Mouse (Mus musculus): ENCODE measurements around the gene Slc17a9. TPM values are rescaled to one million over a fixed set of nuclear protein-coding genes. Genes with fewer than 3 reads are reported as not detected.

Gene Slc17a9
- under 1 TPM; 0.12 to 0.52 TPM for total RNA-seq (2021)

DNA sequence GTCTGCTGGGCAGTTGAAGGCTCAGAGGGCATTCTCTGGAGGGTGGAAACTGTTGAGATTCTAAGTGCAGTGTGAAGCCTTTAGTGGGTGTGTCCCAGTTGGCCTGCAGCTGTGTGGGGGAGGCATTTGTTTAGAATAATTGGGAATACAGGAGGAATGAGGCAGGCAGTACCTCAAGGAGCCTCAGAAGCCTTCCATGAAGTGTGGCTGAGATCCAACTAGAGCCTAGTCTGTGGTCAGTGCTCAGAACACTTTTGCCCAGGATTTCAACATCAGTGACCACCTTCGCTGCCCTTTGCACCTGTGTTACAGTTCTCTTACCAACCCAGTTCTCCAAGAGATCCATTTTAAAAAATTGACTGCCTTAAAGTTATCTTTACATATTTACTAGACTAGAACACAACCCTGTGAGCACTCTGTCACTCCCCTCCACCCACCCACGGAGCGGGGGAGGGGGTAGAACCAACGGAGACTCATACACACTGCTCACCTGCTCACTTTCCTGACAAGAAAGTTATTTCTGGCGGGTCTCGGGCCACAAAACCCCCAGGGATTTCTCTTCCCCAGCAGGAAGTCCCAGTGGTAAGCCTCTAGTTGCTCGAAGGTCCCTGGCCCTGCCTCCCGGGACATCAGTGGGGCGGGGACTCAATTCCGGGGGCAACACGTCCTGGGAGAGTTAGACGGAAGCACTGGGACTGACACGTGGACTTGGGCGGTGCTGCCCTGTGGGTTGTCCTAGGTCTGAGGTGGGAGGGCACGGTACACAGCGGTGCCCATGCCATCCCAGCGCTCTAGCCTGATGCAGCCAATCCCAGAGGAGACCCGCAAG is at the start of gene Slc17a9:
TSS of gene Slc17a9 (plus strand) at position 679 of the 829 bp plus-strand sequence.
- no peak for DNase-seq (ENCODE audit: extremely low spot score in 1 of 2, low spot score in 1 of 2)

DNA sequence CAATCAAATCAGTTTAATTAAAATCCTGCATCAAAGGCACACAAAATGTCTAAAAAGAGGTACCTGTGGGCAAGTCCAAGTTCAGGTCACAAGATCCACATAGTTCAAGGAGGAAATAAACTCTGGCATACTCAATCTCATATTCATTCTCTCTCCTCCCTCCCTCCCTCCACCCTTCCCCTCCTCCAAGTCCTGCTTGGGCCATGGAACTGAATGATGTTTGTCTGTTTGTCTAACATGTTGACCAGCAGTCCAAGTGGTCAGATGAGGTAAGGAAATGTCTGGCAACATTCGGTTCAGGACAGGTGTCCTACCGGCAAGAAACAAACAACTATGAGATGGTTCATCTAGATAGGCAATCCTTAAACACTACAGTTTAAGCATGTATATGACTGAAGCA is 48.4 kb upstream of the Slc17a9 start:
- DNase-seq (ENCODE audit: extremely low spot score in 1 of 2, low spot score in 1 of 2) = no peak

DNA sequence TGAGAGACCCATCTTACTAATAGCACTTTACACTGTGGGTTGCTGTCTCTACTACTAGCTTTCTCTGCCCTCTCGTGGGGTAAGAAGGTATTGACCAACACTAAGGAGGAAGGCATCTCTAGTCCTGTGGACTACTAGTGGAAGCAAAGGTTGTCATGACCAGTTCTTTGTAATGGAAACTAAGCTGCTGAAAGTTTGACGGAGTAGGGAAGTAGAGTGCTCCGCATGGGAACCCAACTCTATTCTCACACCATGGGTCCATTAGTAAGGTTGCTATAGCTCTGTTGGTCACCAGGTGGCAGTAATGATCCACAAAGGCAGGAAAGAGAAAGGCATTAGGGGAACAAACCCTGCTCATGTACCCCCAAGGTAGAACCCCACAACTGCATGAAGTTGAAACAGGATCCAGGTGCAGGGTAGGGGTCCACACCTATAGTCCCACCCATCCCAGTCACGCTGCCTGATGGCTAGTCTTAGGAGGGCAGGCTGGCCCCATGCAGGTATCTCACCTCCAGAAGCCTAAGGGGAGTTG is 46.4 kb upstream of the Slc17a9 start:
- DNase-seq (ENCODE audit: extremely low spot score in 1 of 2, low spot score in 1 of 2) = peak; percentile 58 to 70

DNA sequence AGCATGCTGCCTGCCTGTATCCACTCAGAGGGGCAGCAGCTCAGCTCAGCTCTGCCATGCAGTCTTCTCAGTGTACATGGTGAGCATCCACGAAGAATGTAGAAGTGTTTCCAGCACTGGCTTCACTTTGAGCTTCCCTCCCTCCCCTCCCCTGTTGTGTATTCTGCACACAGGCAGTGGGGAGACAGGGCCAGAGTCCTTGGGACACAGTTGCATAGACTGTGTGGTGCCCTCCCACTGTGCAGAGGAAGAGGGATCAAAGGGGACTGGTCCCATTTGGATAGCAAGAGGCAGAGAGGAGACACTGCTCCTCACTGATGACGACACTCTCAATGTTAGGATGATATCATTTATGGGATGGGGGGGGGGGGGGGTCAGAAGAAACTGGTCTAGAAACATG is 43.8 kb upstream of the Slc17a9 start:
- DNase-seq (ENCODE audit: extremely low spot score in 1 of 2, low spot score in 1 of 2) = no peak

DNA sequence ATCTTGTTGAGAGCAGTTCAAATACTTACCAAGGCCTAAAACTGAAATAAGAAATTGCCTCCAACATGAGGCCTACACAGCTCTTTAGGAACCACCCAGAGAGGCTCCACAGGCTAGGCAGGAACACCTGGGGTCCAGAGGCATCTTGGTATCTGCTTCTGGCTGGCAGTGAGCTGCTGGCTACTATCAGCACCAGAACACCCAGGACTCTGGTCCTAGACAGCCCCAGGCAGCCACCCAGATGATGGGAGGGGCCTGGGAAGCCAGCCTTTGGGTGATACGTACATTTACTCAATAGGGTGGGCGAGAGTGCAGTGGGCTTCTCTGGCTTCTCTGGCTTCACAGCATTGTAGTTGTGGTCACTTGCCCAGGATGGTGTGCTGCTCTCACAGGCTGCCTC is 41.5 kb upstream of the Slc17a9 start:
- DNase-seq (ENCODE audit: extremely low spot score in 1 of 2, low spot score in 1 of 2) = no peak

DNA sequence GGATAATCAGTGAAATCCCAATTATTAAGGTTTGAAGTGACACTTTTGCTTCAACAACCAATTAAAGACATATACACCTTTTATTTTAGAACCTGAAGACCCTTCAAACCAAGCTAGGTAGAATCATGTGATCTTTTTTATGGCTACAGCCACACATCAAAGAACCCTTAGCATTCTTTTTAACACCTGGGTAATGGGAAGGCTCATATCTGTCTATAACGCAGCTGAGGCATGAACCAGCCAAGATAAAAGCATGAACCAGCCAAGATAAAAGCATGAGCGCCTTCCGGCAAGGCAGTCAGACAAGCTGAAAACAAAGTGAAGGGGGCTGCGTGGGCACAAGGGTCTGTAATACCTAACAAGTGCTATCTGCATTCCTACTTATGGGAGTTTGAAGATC is 41.0 kb upstream of the Slc17a9 start:
- DNase-seq (ENCODE audit: extremely low spot score in 1 of 2, low spot score in 1 of 2) = no peak

DNA sequence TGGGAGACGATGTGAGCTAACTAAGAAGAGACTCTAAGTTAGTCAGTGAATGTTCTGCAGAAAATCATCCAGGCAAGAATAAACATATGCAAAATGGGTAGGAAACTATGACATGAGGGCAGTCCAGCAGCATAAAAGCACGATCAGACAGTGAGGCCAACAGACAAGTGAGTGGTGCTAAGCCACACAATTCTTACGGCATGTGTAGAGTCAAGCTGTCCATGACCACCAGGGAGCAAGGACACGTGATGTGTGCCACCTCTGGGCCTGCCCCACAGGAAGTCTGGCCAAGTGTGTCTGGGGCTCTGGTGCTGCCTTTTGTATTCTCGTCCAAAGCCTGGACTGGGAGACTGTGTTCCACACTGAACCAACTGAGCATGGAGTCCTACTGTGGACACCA is 35.2 kb upstream of the Slc17a9 start:
- no peak for DNase-seq (ENCODE audit: extremely low spot score in 1 of 2, low spot score in 1 of 2)

DNA sequence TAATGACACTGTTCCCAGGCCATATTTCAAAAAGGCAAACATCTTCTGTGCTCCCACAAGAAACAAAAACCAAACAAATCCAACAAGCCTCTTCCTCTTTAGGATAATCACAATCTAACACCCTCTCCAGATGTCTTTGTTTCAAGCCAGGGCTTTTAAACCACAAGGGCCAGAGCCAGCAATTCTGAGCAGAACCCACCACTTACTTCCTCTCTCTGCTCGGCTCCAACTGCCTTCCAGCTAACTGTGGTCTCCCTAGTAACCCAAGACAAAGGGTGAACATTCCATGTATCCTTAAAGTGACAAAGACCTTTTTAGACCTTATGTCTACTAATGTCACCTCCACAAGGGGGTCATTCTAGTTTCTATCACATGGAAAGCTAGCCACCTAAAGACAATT is 32.4 kb upstream of the Slc17a9 start:
- no peak for DNase-seq (ENCODE audit: extremely low spot score in 1 of 2, low spot score in 1 of 2)

DNA sequence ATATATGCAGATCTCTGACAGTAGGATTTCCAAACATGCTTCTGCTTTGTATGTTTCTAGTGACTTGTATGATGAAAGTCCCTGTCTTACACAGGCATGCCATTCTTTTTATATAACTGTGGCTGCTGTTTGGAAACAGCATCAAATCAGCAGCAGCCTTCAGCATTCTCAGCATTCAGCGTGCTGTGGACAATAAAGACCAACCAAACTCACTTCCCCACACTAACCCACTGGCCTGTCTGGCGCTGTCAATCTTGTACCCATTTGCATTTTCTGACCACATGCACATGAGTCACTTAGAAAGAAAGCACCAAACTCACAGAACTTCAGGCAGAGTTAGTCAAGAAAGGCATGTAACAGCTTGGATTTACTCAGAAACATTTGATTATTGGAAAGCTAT is 29.9 kb upstream of the Slc17a9 start:
- no peak for DNase-seq (ENCODE audit: extremely low spot score in 1 of 2, low spot score in 1 of 2)

DNA sequence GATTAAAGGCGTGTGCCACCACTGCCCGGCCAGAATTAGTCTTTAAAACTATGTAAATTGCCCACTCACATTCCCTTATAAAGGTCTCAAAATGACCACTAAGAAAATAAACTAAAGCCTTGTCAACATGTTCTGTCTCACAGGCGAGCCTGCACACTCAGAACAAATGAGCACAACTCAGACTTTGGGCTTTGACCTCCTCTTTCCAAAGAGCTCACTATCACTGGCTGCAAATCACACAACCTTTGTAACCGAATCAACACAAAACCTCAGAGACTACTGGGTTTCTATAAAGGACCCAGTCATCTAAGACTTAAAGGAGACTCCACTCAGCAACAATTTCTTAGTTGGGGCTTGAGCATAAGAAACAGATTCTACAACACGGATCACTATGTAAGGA is 24.6 kb upstream of the Slc17a9 start:
- DNase-seq (ENCODE audit: extremely low spot score in 1 of 2, low spot score in 1 of 2) = no peak

DNA sequence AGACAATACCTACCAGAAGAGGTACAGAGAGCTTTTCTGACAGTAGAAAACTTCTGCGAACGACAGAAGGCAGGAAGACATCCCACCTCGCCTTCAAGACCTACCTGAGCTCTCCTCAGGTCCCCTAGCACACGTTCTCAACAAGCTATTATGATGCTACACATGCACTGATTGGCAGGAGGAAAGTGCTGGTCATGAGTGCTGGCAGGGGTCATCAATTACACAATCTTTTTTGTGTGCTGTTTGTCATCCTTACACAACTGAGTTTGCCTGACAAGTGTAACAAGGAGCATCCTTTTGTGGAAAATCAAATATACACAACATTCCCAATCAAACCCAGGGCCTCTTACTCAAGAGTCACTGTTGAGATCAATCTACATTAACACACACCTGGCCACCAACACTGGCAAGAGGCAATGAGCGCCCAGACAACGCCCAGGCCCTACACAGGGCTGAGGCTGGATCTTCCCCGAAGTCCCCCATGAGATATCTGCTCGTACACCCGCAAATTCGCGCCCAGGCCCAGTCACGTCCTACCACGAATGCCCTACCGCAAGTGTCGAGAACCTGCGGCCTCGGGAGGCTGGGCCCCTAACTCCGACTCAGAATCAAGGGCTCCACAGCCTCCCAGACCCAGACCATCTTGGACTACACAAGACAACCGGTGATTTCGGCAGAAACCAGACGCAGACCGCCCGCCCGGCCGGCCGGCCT is 23.9 kb upstream of the Slc17a9 start:
- no peak for DNase-seq (ENCODE audit: extremely low spot score in 1 of 2, low spot score in 1 of 2)

DNA sequence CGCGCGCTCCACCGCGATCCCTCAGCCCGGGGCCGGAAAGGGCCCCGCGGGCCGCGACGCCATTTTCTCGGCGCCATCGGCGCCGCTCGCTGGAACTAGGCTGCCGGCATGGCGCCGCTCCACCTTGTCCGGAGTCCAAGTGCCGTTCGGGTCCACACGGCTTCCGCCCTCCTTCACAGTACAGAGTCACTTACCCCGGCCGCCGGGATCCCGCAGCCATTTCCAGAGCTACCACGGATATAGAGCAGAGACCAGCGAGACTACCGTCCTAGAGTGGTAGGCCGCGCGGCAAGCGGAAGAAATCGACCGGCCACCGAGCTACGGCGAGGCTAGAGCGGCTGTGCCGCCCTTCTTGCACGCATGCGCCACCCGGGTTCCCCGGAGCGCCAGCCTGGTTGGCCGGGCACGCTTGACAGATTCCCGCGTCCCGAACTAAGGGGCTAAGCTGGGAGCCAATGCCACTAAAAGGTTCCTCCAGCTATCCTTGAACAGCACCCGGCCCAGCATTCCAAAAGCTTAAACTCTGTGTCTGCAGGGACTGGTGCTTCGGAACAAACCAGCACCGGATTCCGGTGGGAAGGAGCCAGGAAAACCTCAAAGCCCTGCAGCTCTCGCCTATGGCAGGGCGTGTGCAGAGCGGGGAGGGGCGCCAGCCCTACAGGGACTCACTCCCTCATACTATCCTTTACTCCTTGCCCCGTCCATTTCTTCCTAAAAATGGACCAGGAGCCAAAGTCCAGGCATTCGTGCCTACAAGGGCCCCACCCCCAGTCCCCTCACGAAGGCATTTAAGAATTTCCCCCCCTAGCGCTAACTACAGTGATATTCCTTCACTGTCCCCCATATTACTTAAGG is 23.1 kb upstream of the Slc17a9 start:
- DNase-seq (ENCODE audit: extremely low spot score in 1 of 2, low spot score in 1 of 2) = peak; percentile 85 to 92

DNA sequence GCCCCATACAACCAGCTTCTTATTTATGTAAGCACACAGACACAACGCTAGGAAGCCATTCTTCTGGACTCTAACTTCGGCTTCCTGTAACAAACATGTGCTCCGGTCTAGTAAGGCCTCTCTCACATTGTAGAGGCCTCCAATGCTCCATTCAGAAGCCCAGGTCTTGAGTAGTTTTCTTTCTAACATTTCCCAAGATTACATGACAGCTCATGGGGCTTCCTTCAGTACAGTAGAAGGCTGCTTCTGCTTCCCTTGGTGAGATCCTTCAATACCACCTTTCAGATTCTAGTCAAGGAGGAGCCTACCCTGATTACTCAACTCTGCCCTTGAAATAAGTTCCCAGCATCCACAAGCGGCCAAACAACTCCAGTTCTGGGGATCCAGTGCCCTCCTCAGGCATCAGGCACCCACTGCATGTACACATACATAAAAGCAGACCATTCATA is 22.3 kb upstream of the Slc17a9 start:
- DNase-seq (ENCODE audit: extremely low spot score in 1 of 2, low spot score in 1 of 2) = no peak

DNA sequence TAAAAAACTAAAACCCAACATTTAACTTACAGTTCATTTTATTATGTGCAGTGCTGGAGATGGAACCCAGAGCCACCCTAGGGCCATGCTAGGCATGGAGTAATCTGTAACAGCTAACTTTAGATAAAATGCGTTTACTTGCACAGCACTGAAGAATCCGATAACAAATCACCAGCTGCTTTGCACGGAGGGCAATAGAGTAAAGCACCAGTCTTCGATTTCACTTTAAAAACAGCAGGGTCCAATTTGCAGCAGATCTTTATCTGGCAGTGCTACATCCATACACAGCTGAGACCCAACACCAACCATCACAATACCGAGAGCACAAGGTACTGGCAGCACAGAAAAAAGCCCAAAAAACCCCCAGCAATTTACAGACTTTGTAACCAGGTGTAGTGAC is 21.9 kb upstream of the Slc17a9 start:
- DNase-seq (ENCODE audit: extremely low spot score in 1 of 2, low spot score in 1 of 2) = no peak

DNA sequence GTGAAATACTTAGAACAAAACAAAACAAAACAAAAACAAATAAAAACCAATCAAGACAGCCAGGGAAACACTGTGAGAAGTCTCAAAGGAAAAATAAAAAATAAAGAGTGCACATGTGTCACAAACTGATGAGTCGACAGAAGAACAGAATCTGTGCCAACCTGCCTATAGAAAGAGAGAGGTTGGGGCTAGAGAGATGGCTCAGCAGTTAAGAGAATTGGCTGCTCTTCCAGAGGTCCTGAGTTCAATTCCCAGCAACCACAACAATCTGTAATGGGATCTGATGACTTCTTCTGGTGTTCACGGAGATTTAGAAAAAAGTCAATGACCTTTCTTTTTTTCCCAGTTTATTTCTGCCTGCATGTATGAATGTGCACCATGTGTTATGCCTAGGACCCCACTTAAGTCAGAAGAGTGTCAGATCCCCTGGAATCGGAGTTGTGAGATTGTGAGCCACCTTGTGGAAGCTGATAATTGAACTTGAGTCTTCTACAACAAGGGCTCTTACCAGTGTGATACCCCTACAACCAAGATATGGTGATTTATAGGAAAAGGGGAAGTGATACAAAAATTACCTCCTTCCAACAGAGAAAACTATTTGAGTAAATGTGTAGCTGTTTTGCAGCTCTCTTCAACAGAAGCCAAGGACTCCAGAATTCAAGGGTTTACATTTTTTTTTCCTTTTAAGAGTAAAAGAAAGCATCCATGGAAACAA is 21.3 kb upstream of the Slc17a9 start:
- no peak for DNase-seq (ENCODE audit: extremely low spot score in 1 of 2, low spot score in 1 of 2)

DNA sequence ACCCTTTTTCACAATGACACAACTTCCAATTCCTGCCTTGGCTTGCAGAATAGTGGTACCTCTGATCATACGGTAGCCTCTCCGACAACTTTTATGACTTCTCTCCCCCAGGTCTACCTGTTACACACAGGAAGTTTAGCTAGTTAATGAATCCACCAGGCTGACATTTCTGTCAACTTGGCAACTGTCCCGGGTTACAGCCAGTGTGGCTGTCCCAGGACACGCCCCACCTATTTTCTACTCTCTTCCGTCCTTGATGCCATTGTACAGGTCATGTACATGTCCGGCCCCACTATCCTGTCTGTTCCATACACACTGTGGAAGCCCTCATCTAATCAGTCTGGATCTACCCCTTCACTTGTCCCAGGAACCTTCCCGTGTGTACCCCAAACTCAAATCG is 20.5 kb upstream of the Slc17a9 start:
- no peak for DNase-seq (ENCODE audit: extremely low spot score in 1 of 2, low spot score in 1 of 2)

DNA sequence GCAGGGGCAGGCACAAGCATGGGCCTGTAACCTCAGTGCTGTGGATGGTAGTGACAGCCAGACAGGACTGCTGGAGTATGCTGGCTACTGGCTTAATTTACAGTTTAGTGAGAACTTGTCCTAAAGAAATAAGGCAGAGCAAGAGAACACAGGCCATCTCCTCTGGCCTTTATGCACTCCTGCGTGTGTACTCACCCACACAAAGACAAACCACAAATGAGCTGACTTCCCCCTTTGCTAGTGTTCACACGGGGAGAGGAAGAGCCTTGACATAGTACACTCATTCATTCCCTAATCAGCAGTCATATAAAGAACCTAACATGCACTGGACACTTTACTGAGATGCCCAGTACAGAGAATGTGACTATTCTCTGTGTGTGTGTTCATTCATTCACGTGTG is 20.0 kb upstream of the Slc17a9 start:
- DNase-seq (ENCODE audit: extremely low spot score in 1 of 2, low spot score in 1 of 2) = no peak

DNA sequence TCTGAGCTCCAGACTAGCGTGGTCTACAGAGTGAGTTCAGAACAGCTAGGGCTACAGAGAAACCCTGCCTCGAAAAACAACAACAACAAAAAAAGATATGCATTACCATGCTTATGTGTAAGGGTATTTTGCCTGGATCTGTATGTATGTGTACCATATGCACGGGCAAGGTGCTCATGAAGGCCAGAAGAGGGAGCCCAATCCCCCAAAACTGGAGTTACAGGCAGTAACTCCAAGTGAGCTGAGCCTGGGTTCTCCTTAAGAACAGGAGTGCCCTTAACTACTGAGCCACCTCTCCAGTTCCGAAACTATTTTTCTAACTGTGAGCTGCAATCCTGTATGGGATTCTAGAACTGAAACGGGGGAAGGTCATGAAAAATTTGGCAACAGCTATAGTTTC is 19.1 kb upstream of the Slc17a9 start:
- no peak for DNase-seq (ENCODE audit: extremely low spot score in 1 of 2, low spot score in 1 of 2)

DNA sequence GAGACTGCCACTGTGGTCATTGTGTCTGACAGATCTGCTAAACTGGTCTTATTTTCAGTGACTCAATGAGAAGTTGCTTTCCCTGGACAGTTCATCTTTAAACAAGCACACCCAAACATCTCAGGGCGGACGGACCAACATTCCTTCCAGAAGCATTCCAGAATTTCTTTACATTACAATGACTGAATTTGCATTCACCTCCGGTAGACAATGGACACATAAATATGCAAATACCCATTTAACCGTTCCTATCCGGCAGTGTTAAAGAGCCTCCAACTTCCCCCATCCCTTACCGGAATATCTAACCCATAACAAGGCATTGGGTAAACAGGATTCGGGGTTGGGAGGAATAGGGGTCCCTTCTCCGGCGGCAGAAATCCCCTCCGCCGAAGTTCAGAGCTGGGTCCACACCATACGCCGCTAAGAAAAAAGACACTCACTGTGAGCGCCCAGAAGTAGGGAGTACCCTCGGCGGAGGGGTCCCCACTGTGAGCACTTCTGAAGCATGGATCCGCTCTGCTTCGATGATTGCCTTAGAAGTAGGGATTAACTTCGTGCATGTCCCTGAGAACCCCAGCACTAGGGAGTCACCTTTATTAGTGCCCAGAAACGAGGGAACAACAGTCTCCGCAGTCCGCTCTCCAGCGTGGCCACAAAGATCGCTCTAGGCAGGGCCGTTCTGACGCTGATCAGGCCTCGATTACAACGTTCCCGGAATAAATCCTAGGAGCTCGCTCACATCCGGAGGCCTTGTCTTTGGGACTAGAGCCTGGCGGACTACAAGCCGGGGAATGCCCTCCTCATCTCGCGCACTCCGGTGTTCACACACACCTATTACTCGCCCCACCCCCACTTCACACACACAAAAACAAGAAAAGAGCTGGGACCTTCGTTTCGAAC is 15.8 kb upstream of the Slc17a9 start:
- no peak for DNase-seq (ENCODE audit: extremely low spot score in 1 of 2, low spot score in 1 of 2)

Data from layer of hippocampus, postnatal 25 days (tissue).